Mouse (Mus musculus) adrenal gland, adult 18-20 months (tissue): ENCODE measurements around the gene Vmn1r69. TPM values are rescaled to one million over a fixed set of nuclear protein-coding genes. Genes with fewer than 3 reads are reported as not detected.

Source experiments
- DNase-seq, 2 experiments: peaks; one replicate each; pipeline ENCODE4 v3.0.0; 2021 to 2022; ENCODE audit warnings: low spot score in 2 of 2
- long read RNA-seq, 2 experiments: library from polyadenylated mRNA; stranded (forward); transcript quantifications; one replicate each; pipeline ENCODE4 v2.0.0; 2021
- total RNA-seq, 2 experiments: library from RNA; stranded (reverse); gene quantifications; 1 replicate in 1 of 2; 2 replicates in 1 of 2; pipeline ENCODE4 v1.2.3; 2021

Vmn1r69 gene
- total RNA-seq = not detected
- long read RNA-seq, experiment 1 = 0 reads
- long read RNA-seq, experiment 2 = 0 reads

DNA sequence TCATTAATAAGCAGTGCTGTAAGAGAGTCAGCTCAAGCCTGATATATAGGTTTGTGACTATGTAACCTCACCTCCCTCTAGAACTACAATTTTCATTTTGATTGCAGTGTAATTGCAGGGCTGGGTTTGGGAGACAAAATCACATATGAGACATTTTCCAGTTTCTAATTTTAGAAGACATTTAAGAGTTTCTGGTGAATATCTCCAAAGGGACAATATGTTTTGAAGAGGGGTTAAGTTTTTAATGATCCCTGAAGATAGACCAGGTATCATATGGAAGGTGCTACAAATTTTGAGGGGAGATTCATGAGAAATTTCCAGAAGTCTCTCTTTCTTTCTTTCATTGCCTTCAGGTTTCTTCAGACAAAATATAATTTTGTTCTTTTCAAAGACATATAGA lies at the start of gene Vmn1r69:
TSS of gene Vmn1r69 (minus strand) at position 101 of the 400 bp plus-strand sequence.
- DNase-seq = no peak

DNA sequence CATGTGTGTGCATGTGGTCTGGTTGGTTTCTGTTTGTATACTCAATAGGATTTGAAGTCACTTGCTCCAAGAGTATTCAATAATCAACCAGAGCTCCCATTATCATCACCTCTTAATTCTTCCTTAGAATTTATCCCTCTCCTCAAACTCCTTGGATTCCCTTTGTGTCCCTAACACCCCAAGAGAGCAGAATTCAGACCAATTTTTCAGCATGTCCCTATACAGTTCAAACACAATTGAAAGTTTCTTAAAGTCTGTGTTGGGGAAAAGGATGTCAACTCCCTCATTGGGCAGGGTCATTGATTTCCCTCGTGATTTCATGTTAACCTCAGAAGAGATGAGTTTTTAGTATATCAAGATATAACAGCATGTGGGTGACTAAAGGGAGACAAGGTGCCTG lies 17.8 kb upstream of the Vmn1r69 start, which contains the start of gene Vmn1r70:
TSS of gene Vmn1r70 (plus strand) at position 301 of the 400 bp plus-strand sequence.
- no peak for DNase-seq

DNA sequence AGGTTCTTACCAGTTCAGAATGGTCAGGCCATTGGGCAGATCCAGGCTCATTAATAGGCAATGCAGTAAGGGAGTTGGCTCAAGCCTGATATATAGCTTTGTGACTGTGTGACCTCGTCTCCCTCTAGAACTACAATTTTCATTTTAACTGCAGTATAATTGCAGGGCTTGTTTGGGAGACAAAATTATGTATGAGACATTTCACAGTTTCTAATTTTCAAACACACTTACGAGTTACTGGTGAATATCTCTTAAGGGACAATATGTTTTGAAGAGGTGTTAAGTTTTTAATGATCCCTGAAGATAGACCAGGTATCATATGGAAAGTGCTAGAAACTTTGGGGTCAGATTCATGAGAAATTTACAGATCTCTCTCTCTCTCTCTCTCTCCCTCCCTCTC lies 55.1 kb downstream of the Vmn1r69 start, which contains the start of gene Vmn1r68:
TSS of gene Vmn1r68 (minus strand) at position 101 of the 400 bp plus-strand sequence.
- no peak for DNase-seq

Other genes with a start within 250 kb of the Vmn1r69 start
- gene Vmn1r67, start 170.3 kb downstream of the Vmn1r69 start, total RNA-seq = not detected
- gene Zik1, start 118.3 kb downstream of the Vmn1r69 start, total RNA-seq = 1 to 10 TPM; 2.2 to 2.4 TPM
- not detected for gene Vmn1r68, start 55.2 kb downstream of the Vmn1r69 start, total RNA-seq
- gene Vmn1r70, start 17.9 kb upstream of the Vmn1r69 start, total RNA-seq = not detected
- not detected for gene Nlrp4b, start 74.1 kb upstream of the Vmn1r69 start, total RNA-seq
- not detected for gene Vmn1r71, start 140.7 kb upstream of the Vmn1r69 start, total RNA-seq